Mouse (Mus musculus) stomach, embryonic 16.5 days (tissue): Measurements from ENCODE around the gene Tctn1. TPM values are rescaled to one million over a fixed set of nuclear protein-coding genes. Genes with fewer than 3 reads are reported as not detected.

Source experiments
- ATAC-seq: fragments of 200-750 bp; cut with Nextera tagmentation; 2 replicates; pipeline ENCODE4 v1.8.0; 2017; ENCODE audit warnings: moderate number of reproducible peaks, moderate TSS enrichment; ENCODE audit not compliant: insufficient read depth, low FRiP score
- H3K27ac ChIP-seq: fragments of 300-500 bp; sonication (generic); 2 replicates; pipeline ENCODE4 v1.5.1; 2014; ENCODE audit warnings: low read length
- H3K27me3 ChIP-seq: fragments of 300-500 bp; sonication (generic); 2 replicates; pipeline ENCODE4 v1.6.1; 2014; ENCODE audit warnings: low read length, control low read depth, mixed read lengths; ENCODE audit not compliant: control insufficient read depth, insufficient read depth
- H3K36me3 ChIP-seq: fragments of 300-500 bp; sonication (generic); 2 replicates; pipeline ENCODE4 v1.6.1; 2014; ENCODE audit warnings: low read length; ENCODE audit not compliant: control insufficient read depth, insufficient read depth
- H3K4me1 ChIP-seq: fragments of 300-500 bp; sonication (generic); 2 replicates; pipeline ENCODE4 v1.6.1; 2014; ENCODE audit warnings: low read length, control low read depth, mixed read lengths; ENCODE audit not compliant: control insufficient read depth, insufficient read depth
- H3K4me2 ChIP-seq: fragments of 300-500 bp; sonication (generic); 2 replicates; pipeline ENCODE4 v1.6.1; 2014; ENCODE audit warnings: low read depth, low read length, mixed read lengths
- H3K4me3 ChIP-seq: fragments of 300-500 bp; sonication (generic); replicated peaks from 2 replicates; pipeline ENCODE4 v1.5.1; 2014; ENCODE audit warnings: mild to moderate bottlenecking, low read length
- H3K9ac ChIP-seq: fragments of 300-500 bp; sonication (generic); 2 replicates; pipeline ENCODE4 v1.6.1; 2014; ENCODE audit warnings: low read length
- H3K9me3 ChIP-seq: fragments of 300-500 bp; sonication (generic); replicated peaks from 2 replicates; pipeline ENCODE4 v1.6.1; 2016; ENCODE audit warnings: low read length, control low read depth; ENCODE audit not compliant: control insufficient read depth
- WGBS: fragments of 180-500 bp; shearing (Covaris S2); extraction: QIAGEN DNeasy Blood & Tissue Kit; methylation state at CpG from one replicate; pipeline ENCODE4 v1.1.7; 2014; 5-methylcytosine and 5-hydroxymethylcytosine counted together
- polyA plus RNA-seq: library from polyadenylated mRNA; unstranded; fragments of >200 nt; fragmentation: Nextera tagmentation; extraction: Ambion mirVana; gene quantifications from 2 replicates; pipeline ENCODE4 v1.2.1, GENCODE M21; 2015

Tctn1 gene
- polyA plus RNA-seq, 1 experiment from 2014 or later: 5.0 TPM

GRCm38 (mm10) chr5:122243781-122244523 lies 20.3 kb downstream of the Tctn1 start:
- no peak for ATAC-seq
- H3K9ac ChIP-seq: no peak overlapping the region
- no peak overlapping the region for H3K4me3 ChIP-seq
- no peaks in the 10 kb centered on the region for H3K9me3 ChIP-seq
- H3K4me2 ChIP-seq: no peak overlapping the region
- H3K27ac ChIP-seq: no peak overlapping the region
- no peaks in the 10 kb centered on the region for H3K27me3 ChIP-seq
- H3K36me3 ChIP-seq: no peaks in the 10 kb centered on the region
- no peaks in the 10 kb centered on the region for H3K4me1 ChIP-seq
- WGBS: 85% methylated on average over 17 of the region's 17 CpGs

- no peak overlapping the region for H3K4me3 ChIP-seq
- no peak for ATAC-seq
- no peaks in the 10 kb centered on the region for H3K27me3 ChIP-seq
- no peak overlapping the region for H3K4me2 ChIP-seq
- no peaks in the 10 kb centered on the region for H3K9me3 ChIP-seq
- H3K36me3 ChIP-seq: no peaks in the 10 kb centered on the region
- WGBS: 85% methylated on average over 6 of the region's 6 CpGs
- no peaks in the 10 kb centered on the region for H3K4me1 ChIP-seq
- no peak overlapping the region for H3K9ac ChIP-seq
- H3K27ac ChIP-seq: no peak overlapping the region
Observed at GRCm38 (mm10) chr5:122242521-122243123, 21.6 kb downstream of the Tctn1 start.

- H3K27ac ChIP-seq: no peak overlapping the region
- no peaks in the 10 kb centered on the region for H3K27me3 ChIP-seq
- no peak overlapping the region for H3K9ac ChIP-seq
- no peak overlapping the region for H3K4me2 ChIP-seq
- H3K36me3 ChIP-seq: no peaks in the 10 kb centered on the region
- ATAC-seq: no peak
- H3K4me3 ChIP-seq: no peak overlapping the region
- no peaks in the 10 kb centered on the region for H3K4me1 ChIP-seq
- WGBS: 79% methylated on average over 1 of the region's 1 CpGs
- no peaks in the 10 kb centered on the region for H3K9me3 ChIP-seq
Observed at GRCm38 (mm10) chr5:122240989-122241388, 23.3 kb downstream of the Tctn1 start.

GRCm38 (mm10) chr5:122240521-122240920 lies 23.7 kb downstream of the Tctn1 start:
- H3K36me3 ChIP-seq: no peaks in the 10 kb centered on the region
- no peaks in the 10 kb centered on the region for H3K4me1 ChIP-seq
- no peak overlapping the region for H3K9ac ChIP-seq
- no peak overlapping the region for H3K4me2 ChIP-seq
- H3K9me3 ChIP-seq: no peaks in the 10 kb centered on the region
- no peak for ATAC-seq
- H3K27ac ChIP-seq: no peak overlapping the region
- H3K4me3 ChIP-seq: no peak overlapping the region
- WGBS: 89% methylated on average over 11 of the region's 11 CpGs
- no peaks in the 10 kb centered on the region for H3K27me3 ChIP-seq

GRCm38 (mm10) chr5:122239618-122240017 lies 24.6 kb downstream of the Tctn1 start:
- H3K4me3 ChIP-seq: no peak overlapping the region
- no peak overlapping the region for H3K9ac ChIP-seq
- no peaks in the 10 kb centered on the region for H3K9me3 ChIP-seq
- ATAC-seq: no peak
- H3K27me3 ChIP-seq: no peaks in the 10 kb centered on the region
- H3K36me3 ChIP-seq: no peaks in the 10 kb centered on the region
- no peaks in the 10 kb centered on the region; the same call in 1 of the 2 replicates for H3K4me1 ChIP-seq
- WGBS: 82% methylated on average over 7 of the region's 7 CpGs
- no peak overlapping the region for H3K4me2 ChIP-seq
- H3K27ac ChIP-seq: no peak overlapping the region

- 70% methylated on average over 5 of the region's 5 CpGs for WGBS
- no peak overlapping the region for H3K9ac ChIP-seq
- ATAC-seq: no peak
Observed at GRCm38 (mm10) chr5:122237200-122237599, 27.1 kb downstream of the Tctn1 start.

GRCm38 (mm10) chr5:122235196-122235836 lies 28.9 kb downstream of the Tctn1 start:
- WGBS: 55% methylated on average over 9 of the region's 9 CpGs
- no peaks in the 10 kb centered on the region for H3K9me3 ChIP-seq
- H3K9ac ChIP-seq: no peak overlapping the region; the same call in 1 of the 2 replicates
- ATAC-seq: no peak
- peak overlapping the region; percentile 6; the same call in 1 of the 2 replicates for H3K27ac ChIP-seq
- peaks cover 7% of the 10 kb centered on the region; the same call in 1 of the 2 replicates for H3K4me1 ChIP-seq
- no peaks in the 10 kb centered on the region for H3K27me3 ChIP-seq
- H3K4me3 ChIP-seq: no peak overlapping the region
- no peaks in the 10 kb centered on the region for H3K36me3 ChIP-seq
- no peak overlapping the region for H3K4me2 ChIP-seq

More at GRCm38 (mm10) chr5:122237200-122237599, 27.1 kb downstream of the Tctn1 start:
- no peak overlapping the region for H3K4me3 ChIP-seq
- H3K4me2 ChIP-seq: no peak overlapping the region
- H3K27me3 ChIP-seq: no peaks in the 10 kb centered on the region
- peaks cover 7% of the 10 kb centered on the region; the same call in 1 of the 2 replicates for H3K4me1 ChIP-seq
- no peaks in the 10 kb centered on the region for H3K36me3 ChIP-seq
- no peaks in the 10 kb centered on the region for H3K9me3 ChIP-seq
- no peak overlapping the region for H3K27ac ChIP-seq

- peak overlapping the region; percentile 1; the same call in 1 of the 2 replicates for H3K27ac ChIP-seq
- 76% methylated on average over 9 of the region's 9 CpGs for WGBS
- H3K4me2 ChIP-seq: no peak overlapping the region
- no peak overlapping the region for H3K4me3 ChIP-seq
- peaks cover 7% of the 10 kb centered on the region; the same call in 1 of the 2 replicates for H3K4me1 ChIP-seq
- ATAC-seq: no peak
- H3K27me3 ChIP-seq: no peaks in the 10 kb centered on the region
- H3K36me3 ChIP-seq: no peaks in the 10 kb centered on the region
- H3K9me3 ChIP-seq: no peaks in the 10 kb centered on the region
- no peak overlapping the region for H3K9ac ChIP-seq
Observed at GRCm38 (mm10) chr5:122234319-122235195, 29.7 kb downstream of the Tctn1 start.
